Mouse (Mus musculus): ENCODE results near the gene Mib2.

GRCm38 (mm10) chr4:155675991-155676390, 7.0 kb upstream of the Mib2 start:
- TF ChIP-seq SIN3A (IDR thresholded peaks at IDR 0.05; ENCODE audit: low read length) (no peak), EP300 (IDR thresholded peaks at IDR 0.05; ENCODE audit: low read length) (no peak), CTCF (conservative IDR thresholded peaks at IDR 0.05 in 1 of 2, IDR thresholded peaks at IDR 0.05 in 1 of 2; ENCODE audit: low read depth in 2 of 2, low read length in 2 of 2) (peak in 1 of 2 experiments; percentile 59; a peak in 2 of 4 replicates), PAX5 (IDR thresholded peaks at IDR 0.05; ENCODE audit: low read length) (no peak), USF2 (conservative IDR thresholded peaks at IDR 0.05; ENCODE audit: low read depth, low read length) (no peak), MYC (IDR thresholded peaks at IDR 0.05; ENCODE audit: low read depth, low read length) (no peak), POLR2A (IDR thresholded peaks at IDR 0.05; ENCODE audit: low read depth, low read length) (no peak), USF1 (IDR thresholded peaks at IDR 0.05; ENCODE audit: low read depth, low read length) (no peak), UBTF (IDR thresholded peaks at IDR 0.05; ENCODE audit: low read depth, low read length) (no peak), CHD1 (IDR thresholded peaks at IDR 0.05; ENCODE audit: low read depth, low read length) (no peak), NRF1 (IDR thresholded peaks at IDR 0.05; ENCODE audit: low read depth, low read length) (no peak), GABPA (IDR thresholded peaks at IDR 0.05; ENCODE audit: insufficient replicate concordance, low read depth, low read length) (no peak), TBP (conservative IDR thresholded peaks at IDR 0.05; ENCODE audit: low read depth, low read length) (no peak), ZNF384 (IDR thresholded peaks at IDR 0.05; ENCODE audit: low read depth, low read length) (no peak)

Data from CH12.LX (cell line).